Mouse (Mus musculus): Measurements from ENCODE around the gene Rspry1. TPM values are rescaled to one million over a fixed set of nuclear protein-coding genes. Genes with fewer than 3 reads are reported as not detected.

Rspry1 gene
- polyA plus RNA-seq, 1 experiment = 11.5 TPM

- no peak overlapping the region for H3K4me3 ChIP-seq (ENCODE audit: insufficient read depth, low read depth, low read length)
- peaks cover 2% of the 10 kb centered on the region; the same call in 1 of the 2 replicates for H3K36me3 ChIP-seq (ENCODE audit: control insufficient read depth, insufficient read depth, low read length)
- no peak for DNase-seq
- 92% methylated on average over 7 of the region's 7 CpGs for WGBS
- TF ChIP-seq CTCF (conservative IDR thresholded peaks at IDR 0.05; ENCODE audit: insufficient read depth, insufficient read length, low read depth, low read length) (no peak), POLR2A (IDR thresholded peaks at IDR 0.05; ENCODE audit: low read depth, low read length) (no peak)
- no peaks in the 10 kb centered on the region for H3K4me1 ChIP-seq (ENCODE audit: control insufficient read depth, insufficient read depth, low read length)
- no peaks in the 10 kb centered on the region for H3K27me3 ChIP-seq (replicated peaks; ENCODE audit: control insufficient read depth, insufficient read depth, low read length)
- H3K27ac ChIP-seq (ENCODE audit: insufficient read depth, low read depth, low read length) = no peak overlapping the region
Observed at GRCm38 (mm10) chr8:94581820-94582483, 19.8 kb upstream of the Rspry1 start.

DNA sequence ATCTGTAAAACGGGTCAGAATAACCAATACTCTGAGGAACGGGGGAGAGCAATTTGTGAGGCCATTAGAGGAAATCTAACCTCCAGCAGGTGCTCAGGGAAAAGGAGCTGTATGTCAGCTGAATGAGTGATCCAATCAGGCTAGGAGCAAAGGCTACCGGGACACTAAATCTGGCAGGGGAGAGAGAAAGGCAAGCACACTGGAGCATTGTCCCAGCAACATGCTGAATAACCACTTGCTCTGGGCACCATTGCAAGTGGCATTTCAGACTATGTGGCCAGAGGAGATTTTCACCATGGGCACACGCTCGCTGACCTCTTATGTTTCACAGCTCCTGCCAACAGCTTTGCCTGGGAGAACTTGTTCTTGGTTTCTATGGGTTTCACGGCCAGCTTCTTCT lies 19.2 kb upstream of the Rspry1 start:
- no peak for DNase-seq
- Histone ChIP-seq H3K4me1 (ENCODE audit: control insufficient read depth, insufficient read depth, low read length) (no peaks in the 10 kb centered on the region), H3K27ac (ENCODE audit: insufficient read depth, low read depth, low read length) (no peak overlapping the region), H3K36me3 (ENCODE audit: control insufficient read depth, insufficient read depth, low read length) (peaks cover 2% of the 10 kb centered on the region; the same call in 1 of the 2 replicates), H3K4me3 (ENCODE audit: insufficient read depth, low read depth, low read length) (no peak overlapping the region), H3K27me3 (replicated peaks; ENCODE audit: control insufficient read depth, insufficient read depth, low read length) (no peaks in the 10 kb centered on the region)
- TF ChIP-seq CTCF (conservative IDR thresholded peaks at IDR 0.05; ENCODE audit: insufficient read depth, insufficient read length, low read depth, low read length) (no peak), POLR2A (IDR thresholded peaks at IDR 0.05; ENCODE audit: low read depth, low read length) (no peak)
- 79% methylated on average over 6 of the region's 6 CpGs for WGBS

DNA sequence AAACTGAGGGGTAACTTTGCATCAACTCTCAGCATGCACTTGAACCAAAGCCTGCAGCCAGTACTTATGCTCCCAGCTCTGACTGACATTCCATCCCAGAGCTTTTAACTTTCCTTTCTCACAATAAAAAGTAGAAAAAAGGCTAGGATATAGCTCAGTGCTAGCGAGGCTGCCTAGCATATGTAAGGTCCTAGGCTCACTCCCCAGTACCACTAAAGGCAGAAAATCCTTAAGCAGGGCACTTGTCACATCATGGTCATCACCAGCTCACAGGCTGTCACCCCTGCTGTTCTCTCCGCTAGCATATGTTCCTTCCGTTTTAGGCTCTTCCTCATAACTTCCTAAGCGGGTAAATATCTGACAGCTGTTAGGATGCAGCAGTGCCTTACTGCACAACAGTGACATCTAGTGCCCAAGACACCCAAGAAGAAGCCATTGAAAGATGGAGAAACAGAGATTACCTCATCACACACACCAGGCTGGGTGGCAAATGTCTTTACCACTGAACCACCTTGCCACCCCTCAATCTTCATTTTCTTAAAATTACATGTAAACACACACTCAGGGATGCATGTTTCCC lies 17.4 kb upstream of the Rspry1 start:
- DNase-seq = peak; percentile 64
- Histone ChIP-seq H3K27me3 (replicated peaks; ENCODE audit: control insufficient read depth, insufficient read depth, low read length) (no peaks in the 10 kb centered on the region), H3K4me1 (ENCODE audit: control insufficient read depth, insufficient read depth, low read length) (no peaks in the 10 kb centered on the region), H3K36me3 (ENCODE audit: control insufficient read depth, insufficient read depth, low read length) (peaks cover 2% of the 10 kb centered on the region; the same call in 1 of the 2 replicates), H3K4me3 (ENCODE audit: insufficient read depth, low read depth, low read length) (no peak overlapping the region), H3K27ac (ENCODE audit: insufficient read depth, low read depth, low read length) (no peak overlapping the region)
- TF ChIP-seq CTCF (conservative IDR thresholded peaks at IDR 0.05; ENCODE audit: insufficient read depth, insufficient read length, low read depth, low read length) = peak; percentile 51
- no peak for TF ChIP-seq POLR2A (IDR thresholded peaks at IDR 0.05; ENCODE audit: low read depth, low read length)
- WGBS = 41% methylated on average over 4 of the region's 4 CpGs

- no peaks in the 10 kb centered on the region for H3K36me3 ChIP-seq (ENCODE audit: control insufficient read depth, insufficient read depth, low read length)
- no peak for TF ChIP-seq POLR2A (IDR thresholded peaks at IDR 0.05; ENCODE audit: low read depth, low read length)
- H3K27me3 ChIP-seq (replicated peaks; ENCODE audit: control insufficient read depth, insufficient read depth, low read length) = no peaks in the 10 kb centered on the region
- no peak overlapping the region for H3K4me3 ChIP-seq (ENCODE audit: insufficient read depth, low read depth, low read length)
- no peak overlapping the region for H3K27ac ChIP-seq (ENCODE audit: insufficient read depth, low read depth, low read length)
- H3K4me1 ChIP-seq (ENCODE audit: control insufficient read depth, insufficient read depth, low read length) = no peaks in the 10 kb centered on the region
- 63% methylated on average over 4 of the region's 4 CpGs for WGBS
- DNase-seq = no peak
Observed at GRCm38 (mm10) chr8:94591691-94592090, 10.0 kb upstream of the Rspry1 start.

- Histone ChIP-seq H3K4me3 (ENCODE audit: insufficient read depth, low read depth, low read length) (no peak overlapping the region), H3K27ac (ENCODE audit: insufficient read depth, low read depth, low read length) (no peak overlapping the region), H3K4me1 (ENCODE audit: control insufficient read depth, insufficient read depth, low read length) (no peaks in the 10 kb centered on the region), H3K36me3 (ENCODE audit: control insufficient read depth, insufficient read depth, low read length) (no peaks in the 10 kb centered on the region), H3K27me3 (replicated peaks; ENCODE audit: control insufficient read depth, insufficient read depth, low read length) (no peaks in the 10 kb centered on the region)
- TF ChIP-seq CTCF (conservative IDR thresholded peaks at IDR 0.05; ENCODE audit: insufficient read depth, insufficient read length, low read depth, low read length) (no peak), POLR2A (IDR thresholded peaks at IDR 0.05; ENCODE audit: low read depth, low read length) (no peak)
- 8% methylated on average over 1 of the region's 1 CpGs for WGBS
- peak; percentile 34 for DNase-seq
Observed at GRCm38 (mm10) chr8:94594211-94594610, 7.5 kb upstream of the Rspry1 start.

DNA sequence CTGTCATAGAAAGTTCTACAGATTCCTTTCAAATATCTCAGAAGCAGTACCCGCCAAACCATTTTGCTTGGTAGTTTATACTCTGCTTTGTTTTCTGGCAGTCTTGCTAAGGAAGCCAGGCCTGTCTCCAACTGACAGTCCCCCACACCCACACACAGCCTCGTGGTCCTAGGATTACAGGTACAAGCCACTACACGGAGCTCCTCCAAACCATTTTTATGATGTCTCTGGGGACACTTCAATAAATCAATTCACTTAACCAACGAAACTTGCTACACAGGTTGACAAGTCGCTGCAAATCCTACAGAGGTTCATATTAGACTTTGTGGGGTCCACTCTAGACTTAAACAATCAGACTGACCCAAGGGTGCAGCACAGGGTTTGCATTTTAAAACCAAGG lies 1.3 kb upstream of the Rspry1 start:
- no peak for DNase-seq
- Histone ChIP-seq H3K27ac (ENCODE audit: insufficient read depth, low read depth, low read length) (peak overlapping the region; percentile 22; the same call in 1 of the 2 replicates), H3K4me3 (ENCODE audit: insufficient read depth, low read depth, low read length) (peak overlapping the region; percentile 85), H3K4me1 (ENCODE audit: control insufficient read depth, insufficient read depth, low read length) (peaks cover 8% of the 10 kb centered on the region; the same call in 1 of the 2 replicates), H3K36me3 (ENCODE audit: control insufficient read depth, insufficient read depth, low read length) (no peaks in the 10 kb centered on the region), H3K27me3 (replicated peaks; ENCODE audit: control insufficient read depth, insufficient read depth, low read length) (no peaks in the 10 kb centered on the region)
- TF ChIP-seq CTCF (conservative IDR thresholded peaks at IDR 0.05; ENCODE audit: insufficient read depth, insufficient read length, low read depth, low read length) (no peak), POLR2A (IDR thresholded peaks at IDR 0.05; ENCODE audit: low read depth, low read length) (no peak)
- WGBS = 5% methylated on average over 5 of the region's 5 CpGs

DNA sequence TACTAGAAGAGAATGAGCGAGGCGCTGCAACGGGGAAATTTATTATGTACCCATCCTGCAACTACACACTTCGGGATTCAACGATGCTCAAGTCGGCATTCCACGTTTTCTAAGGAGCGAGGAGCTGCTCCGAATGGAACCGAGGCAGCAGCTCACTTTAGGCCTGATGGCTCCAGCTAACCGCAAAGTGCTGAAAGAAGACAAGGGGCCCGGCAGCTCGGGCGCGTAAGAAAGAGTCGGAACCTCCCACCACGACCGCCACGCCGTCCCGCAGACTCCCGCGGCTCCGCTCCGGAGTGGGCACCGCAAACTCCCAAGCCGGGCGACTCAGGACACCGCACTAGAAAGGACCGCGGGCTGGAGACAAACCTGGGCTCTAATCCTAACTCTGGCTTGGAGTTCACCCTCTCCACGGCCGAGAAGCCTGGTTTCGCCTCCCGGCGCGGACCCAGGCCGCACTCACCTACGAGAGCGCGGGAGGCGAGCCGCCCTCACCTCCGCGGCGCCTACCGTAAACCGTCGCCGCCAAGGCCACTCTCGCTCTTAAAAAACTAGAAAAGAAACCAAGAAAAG lies 617 bp upstream of the Rspry1 start:
- peak; percentile 8 for DNase-seq
- Histone ChIP-seq H3K4me3 (ENCODE audit: insufficient read depth, low read depth, low read length) (peak overlapping the region; percentile 85), H3K4me1 (ENCODE audit: control insufficient read depth, insufficient read depth, low read length) (peaks cover 8% of the 10 kb centered on the region; the same call in 1 of the 2 replicates), H3K27ac (ENCODE audit: insufficient read depth, low read depth, low read length) (peak overlapping the region; percentile 80), H3K36me3 (ENCODE audit: control insufficient read depth, insufficient read depth, low read length) (no peaks in the 10 kb centered on the region), H3K27me3 (replicated peaks; ENCODE audit: control insufficient read depth, insufficient read depth, low read length) (no peaks in the 10 kb centered on the region)
- no peak for TF ChIP-seq CTCF (conservative IDR thresholded peaks at IDR 0.05; ENCODE audit: insufficient read depth, insufficient read length, low read depth, low read length)
- WGBS = under 1% methylated on average over 51 of the region's 51 CpGs
